Mouse (Mus musculus) cerebellum, postnatal 10 days (tissue): ENCODE measurements around the gene Gm20388.
A peak's percentile ranks its signal among the peaks of the same experiment; 100 is the strongest.

Experiments used
- DNase-seq, 2 experiments: peaks; one replicate each; pipeline ENCODE4 v3.0.0; 2021; ENCODE audit warnings: mixed read lengths in 2 of 2

Gm20388 gene

DNA sequence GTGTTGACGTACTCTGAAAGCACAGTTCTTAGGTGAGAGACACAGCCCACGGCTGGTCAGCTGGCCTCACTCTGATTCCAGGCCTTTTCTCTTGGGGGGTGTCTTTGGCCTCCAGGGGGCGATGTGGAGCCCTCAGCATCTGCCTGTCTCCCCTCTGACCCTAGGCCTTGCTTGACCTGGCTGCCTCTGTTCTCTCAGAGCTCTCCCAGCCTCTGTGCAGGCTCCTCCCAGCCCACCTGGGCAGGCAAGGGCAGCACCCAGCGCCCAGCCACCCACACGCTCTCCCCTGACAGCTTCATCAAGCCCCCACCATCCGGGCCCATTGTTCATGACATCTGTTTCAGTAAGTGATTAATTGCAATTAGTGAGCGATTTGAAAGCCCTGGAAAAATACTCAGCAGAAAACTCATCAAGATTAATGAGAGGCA lies 494.0 kb downstream of the Gm20388 start:
- peak; percentile 60 to 64 for DNase-seq

DNA sequence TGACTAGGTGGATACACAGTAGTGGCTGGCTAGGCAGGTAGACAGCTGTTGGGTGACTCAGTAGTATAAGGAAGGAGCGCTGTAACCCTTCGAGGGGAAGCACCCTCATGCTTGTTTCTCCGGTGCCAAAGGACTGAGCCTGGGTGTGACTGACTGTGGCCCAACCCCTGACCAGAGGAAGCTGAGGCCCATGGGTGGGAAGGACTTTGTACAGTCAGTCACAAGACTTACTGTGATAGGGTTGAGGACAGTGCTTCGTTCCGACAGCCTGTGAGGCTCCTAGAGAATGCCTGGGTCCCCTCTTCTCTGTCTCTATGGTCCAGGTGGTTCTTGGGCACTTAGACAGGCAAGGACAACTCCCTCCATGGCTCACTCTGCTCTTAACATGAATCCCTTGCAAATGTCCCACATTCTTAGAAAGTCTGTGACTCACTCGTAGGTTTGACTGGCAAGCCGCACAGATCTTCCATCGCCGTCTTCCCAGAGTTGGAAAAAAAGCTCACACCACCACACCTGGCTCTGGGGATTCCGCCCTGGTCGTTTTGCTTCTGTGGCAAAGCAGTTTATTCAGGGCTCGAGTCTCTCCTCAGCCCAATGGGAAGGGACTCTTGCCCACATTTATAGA lies 495.5 kb downstream of the Gm20388 start:
- no peak for DNase-seq

DNA sequence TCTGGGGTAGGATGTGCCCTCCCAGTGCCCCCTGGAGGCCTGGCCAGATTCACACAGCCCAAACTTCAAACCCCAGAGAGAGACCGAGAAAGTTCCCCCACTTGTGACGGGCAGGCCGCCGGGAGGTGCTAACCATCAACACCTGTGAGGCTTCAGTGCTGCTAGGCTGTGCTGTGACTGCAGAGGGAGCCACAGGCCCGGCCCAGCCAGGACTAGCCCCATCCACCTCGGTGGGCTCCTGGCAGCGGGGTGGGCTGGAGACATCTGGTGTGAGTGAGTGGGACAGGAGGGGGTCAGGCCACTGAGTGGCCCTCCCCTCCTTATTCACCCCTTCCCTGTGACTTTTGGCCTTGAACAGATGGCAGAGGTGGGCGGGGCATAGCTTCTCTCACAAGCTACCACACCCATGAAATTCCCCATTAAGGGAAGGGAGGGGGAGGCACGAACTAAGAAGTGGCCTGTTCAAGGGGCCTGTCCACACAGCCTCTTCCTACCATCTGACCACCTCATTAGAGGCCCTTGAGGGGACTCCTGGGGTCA lies 497.1 kb downstream of the Gm20388 start:
- DNase-seq = peak; percentile 86 to 91

DNA sequence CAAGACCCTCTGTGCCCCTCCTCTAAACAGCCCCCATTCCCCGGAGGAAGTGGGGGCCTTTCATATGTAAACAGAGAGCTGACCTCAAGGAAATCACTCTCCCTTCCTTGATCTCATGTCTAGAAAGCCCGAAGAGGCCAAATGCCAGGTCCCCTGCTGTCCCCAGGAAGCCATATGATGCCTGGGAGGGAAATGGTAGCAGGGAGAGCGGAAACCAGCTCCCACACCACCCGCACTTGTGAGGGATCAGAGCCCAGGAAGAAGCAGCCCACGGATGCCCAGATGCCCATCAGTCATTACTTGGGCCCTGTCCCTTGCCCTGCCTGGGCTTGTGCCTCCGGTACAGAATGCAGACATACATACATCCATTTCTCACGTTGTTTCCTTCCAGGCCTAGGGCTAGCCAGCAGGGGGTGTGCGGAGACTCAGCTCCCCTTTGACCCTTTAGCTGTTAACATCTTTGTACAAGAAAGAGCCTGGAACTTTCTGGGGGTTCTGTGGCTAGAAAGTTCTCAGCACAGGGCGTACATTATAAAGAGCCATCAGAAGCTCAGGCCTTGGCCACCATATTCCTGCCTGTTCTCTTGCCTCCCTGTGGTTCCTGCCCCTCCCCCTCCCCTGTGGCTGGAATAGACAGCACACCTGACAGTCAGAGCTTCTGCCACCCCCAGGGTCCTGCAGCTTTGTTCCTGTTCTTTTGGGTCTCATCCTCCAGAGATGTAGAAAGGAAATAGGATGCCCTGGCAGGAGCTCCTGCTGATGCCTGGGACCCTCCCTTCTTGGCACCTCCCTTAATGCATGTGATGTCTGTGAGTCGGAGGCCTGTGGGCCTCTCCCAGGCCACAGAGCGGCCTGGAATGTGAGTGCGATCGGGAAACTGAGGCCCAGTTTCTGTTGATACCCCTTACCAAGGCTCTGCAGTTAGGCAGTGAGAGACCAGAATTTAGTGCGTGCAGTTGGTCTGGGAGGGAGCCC lies 497.9 kb downstream of the Gm20388 start:
- peak; percentile 82 to 84 for DNase-seq

DNA sequence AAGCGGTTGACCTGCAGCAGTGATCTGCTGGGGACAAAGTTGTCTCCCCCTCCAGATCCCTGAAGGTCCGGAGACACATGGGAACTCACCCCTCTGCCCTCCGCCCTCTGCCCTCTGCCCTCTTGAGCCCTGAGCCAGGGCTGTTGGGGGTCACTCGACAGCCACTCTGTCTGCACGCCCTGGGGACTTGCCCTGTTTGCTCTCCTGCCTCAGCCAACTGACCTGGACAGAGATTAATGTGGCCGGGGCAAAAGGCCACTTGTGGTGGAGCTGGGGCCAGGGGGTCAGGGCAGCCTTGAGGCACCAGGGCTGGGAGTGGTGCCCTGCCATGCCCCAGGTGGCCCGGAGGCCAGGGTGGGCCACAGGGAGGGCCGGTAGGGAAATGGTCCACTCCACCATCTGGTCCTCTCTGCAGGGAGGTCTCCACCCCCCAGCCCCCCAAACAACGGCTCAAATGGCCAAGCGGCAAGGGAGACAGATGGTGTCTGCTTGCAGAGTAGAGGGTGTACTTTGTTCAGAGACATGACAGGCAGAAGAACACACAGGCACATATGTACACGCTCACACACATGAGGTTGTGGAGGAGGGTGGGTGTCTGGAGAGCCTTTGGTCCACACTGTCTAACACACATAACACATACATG lies 498.9 kb downstream of the Gm20388 start:
- peak; percentile 77 to 89 for DNase-seq

DNA sequence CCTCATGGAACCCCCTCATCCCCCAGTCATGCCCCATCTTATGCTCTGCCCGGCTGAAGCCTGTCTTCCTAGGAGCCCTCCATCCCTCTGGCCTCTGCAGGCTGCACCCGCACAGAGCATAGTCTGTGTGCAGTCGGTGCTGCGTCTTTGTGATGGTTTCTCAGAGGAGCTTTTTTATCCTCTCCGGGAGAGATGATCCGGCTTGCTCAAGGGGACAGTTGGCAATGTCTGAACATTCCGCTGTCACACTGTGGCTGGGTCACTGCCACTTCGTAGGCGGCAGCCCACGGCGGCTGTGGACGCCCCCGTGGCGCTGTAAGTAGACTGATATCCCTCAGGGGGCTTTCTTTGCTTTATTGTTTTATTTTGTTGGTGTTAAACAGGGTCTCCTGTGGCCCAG lies 500.4 kb downstream of the Gm20388 start:
- peak in 1 of 2 experiments; percentile 55 for DNase-seq

DNA sequence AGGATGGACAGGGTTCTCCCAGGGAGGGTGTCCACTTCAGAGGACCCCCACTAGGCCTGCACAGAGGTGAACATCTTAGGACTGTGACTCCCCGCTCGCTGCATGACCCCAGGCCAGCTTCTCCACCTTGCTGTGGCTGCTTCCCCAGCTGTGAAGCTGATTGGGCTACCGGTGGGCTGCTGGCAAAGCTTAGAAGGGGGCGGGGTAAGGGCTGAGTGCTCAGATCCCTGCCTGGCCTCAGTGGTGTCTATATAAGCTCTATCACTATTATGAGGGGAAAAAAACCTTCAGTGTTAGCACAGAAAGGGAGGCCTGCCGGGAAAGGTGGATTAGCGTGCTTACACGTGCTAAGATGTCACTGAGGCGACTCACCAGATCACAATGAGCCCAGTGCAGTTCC lies 501.2 kb downstream of the Gm20388 start:
- DNase-seq = peak; percentile 62 to 63

DNA sequence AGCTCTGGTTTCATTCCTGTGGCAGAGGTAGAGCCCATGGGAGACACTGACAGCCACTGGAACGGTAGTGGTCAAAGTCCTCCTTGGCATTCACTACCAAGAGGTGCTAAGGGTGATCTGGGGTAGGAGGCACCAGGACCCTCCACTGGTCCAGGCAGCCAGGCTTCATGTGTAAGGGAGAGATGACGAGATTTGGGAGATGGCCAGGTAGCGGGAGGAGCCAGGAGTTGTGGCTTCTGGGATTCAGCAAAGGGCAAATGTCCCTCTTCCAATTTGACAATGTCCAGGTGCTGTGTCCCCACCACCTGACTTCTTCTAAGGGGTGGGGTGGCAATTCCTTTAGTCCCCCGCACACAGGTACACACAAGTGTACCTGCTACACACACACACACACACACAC lies 501.7 kb downstream of the Gm20388 start:
- DNase-seq = peak in 1 of 2 experiments; percentile 67

DNA sequence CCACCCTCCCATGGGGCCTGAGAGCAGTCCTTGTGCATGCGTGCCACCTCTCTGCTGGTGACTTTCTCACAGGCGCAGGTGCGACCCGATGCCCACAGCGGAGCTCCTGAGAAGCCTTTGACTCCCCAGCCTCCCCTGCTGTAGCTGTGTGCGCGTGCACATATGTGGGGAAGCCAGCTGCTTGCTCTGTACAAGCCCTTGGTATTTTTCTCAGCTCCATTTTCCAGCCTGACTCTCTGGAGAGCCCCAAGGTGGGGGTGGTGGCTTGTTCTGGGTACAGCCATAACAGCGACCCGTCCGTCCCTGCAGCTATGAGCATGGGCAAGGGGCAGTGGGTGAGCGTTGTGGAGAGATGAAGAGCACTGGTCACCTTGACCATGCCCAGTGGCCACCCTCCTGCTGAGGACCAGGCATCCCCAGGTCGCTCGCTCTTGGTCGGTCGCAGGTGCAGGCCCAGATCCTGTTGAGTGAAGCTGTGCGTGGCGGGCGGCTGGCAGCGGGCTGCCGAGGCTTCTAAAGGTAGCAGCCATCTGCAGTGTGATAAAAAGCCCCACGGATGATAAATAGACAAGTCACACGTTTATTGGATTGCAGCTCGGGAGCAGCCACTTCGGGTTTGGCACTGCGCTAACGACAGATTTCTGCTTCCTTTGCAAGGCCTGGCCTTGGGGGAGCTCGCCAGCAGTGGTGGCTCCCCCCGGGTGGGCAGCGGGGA lies 502.4 kb downstream of the Gm20388 start:
- DNase-seq = peak in 1 of 2 experiments; percentile 84

DNA sequence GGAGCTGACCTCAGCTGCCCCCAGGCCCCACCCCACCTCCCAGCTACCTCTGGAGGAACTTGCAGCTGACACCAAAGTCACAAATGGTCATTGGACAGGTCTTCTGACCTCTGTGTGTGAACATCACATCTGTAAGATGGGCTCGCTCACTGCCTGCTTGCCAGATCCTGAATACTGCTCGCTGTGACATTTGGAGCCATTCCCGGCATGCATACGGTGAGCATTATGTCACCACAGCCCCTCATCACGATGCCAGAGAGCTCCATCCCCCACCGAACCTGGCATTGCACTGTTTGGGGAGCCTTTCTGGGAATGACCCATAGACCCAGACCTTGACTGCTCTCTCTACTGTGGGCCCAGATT lies 503.0 kb downstream of the Gm20388 start:
- DNase-seq = peak; percentile 84 to 91

DNA sequence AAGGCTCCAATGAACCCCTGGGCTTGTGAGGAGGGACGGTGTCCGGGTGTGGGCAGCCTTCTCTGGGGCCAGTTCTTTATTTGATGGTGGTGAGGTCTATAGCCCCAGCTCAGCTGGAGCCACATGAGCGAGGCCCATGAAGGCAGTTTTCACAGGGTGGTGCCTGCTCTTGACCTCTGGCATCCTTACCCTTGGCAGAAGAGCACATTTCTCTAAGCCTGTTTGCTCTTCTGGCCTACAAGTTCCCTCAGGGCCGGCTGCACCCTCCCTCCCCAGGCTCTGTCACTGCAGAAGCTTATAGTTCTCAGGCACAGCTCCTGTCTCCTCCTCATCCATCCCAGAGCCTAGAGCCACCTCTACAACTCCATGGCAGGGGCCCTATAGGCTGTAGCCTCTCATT lies 503.6 kb downstream of the Gm20388 start:
- DNase-seq = no peak

DNA sequence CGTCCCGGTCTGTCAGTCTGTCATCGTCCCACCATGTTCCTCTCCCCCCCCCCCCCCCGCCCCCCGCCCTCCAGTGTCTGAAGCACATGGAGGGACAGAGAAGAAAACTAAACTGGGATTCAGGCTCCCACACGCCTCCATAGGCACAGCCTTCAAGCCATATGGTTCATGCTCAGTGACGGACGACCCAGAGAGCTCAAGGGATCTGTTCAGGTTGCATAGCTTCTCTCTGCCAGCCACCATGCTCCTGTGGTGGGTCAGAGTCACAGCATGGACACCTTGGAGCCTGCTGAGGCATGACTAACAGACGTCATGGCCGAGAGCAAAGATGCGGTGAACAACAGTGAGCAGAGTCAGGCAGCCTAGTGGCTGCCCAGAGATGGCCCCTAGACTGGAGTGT lies 504.8 kb downstream of the Gm20388 start:
- no peak for DNase-seq

DNA sequence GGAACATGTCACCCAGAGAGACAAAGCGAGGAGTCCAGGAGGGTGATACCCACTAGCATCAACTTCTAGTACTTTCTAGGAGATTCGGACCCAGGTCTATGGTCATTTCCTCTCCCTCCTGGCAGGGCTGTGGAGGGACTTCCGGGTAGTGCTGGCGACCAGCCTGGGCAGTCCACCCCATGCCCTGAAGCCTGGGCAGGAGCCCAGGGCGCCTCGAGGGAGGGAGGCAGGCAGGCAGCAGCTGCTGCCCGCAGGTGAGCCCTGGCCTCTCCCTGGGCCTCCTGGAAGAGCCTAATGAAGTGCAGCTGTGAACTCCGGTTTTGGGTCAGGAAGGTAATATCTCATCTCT lies 505.5 kb downstream of the Gm20388 start:
- DNase-seq = no peak

DNA sequence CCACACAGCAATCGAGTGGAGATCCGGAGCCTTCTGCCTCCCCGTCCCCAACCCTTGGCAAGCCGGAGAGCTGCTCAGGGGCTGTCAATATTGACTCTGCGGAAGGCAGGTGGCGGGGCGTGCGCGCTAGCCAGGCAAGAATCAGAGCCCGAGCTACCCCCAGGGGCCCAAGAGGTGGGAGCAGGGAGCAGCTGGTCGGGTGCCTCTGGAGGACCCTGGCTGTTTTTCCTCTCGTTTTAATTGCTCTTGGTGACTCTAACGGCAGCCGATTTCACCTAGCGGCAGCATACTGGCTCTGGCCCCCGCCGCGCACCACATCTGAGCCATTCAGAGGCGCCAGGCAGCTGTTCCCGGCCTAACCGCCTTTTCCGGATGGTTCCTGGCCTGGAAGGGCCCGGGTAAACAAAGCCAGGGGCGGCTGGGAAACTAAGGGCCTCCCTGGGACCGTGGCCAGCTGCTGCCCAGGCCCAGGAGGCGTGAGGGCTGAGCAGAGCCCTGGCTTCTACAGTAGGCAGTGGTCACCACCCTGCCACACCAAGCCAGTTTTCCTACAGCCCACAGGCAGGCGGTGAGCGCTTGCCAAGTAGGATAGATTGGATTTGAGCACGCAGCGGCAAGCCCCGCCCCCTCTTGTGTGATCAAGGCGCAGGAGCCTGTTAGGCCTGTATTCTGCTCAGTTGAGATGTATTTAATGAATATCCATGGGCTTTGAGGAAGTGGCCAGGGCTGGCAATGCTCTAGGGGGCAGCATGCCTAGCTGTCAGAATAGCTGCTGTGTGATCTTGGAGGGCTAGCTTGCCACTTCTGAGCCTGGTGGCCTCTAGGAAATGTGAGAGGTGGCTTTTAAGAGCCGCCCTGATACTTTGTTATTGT lies 506.1 kb downstream of the Gm20388 start:
- DNase-seq = peak; percentile 86 to 88

DNA sequence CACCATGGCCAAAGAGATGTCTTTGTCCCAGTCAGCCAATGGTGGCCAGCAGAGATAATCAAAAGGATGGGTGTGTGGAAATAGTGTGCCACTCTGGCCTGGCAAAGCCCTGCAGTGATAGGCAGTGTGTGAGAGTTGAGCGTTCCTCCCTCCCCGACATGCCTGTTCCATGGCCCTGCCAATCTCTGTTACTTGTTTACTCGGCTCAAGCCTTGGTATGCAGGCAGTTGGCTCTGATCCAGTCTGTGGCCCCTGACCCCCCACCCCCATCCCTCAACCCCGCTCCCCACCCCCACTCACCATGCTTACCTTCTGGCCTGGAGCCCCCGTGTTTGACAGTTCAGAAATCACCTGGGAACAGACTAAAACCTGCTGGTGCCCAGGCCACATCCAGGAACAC lies 507.5 kb downstream of the Gm20388 start:
- DNase-seq = no peak

DNA sequence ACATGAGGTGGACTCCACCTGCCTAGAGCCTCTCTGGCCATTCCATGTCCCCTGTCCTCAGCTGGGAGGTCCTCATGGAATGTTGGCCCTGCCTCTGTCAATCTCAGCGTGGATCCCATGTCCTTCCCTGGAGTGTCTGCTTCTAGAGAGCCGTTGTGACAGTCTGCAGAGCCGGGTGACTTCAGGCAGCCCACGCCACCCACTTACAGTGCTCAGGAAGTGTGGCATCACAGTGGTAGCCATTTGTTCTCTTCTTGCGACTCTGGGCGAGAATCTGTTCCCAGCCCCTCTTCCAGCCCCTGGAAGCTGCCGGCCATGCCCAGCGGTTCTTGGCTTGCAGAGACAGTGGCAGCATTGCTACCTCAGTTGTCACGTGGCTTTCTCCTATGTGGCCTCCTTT lies 509.0 kb downstream of the Gm20388 start:
- DNase-seq = no peak

DNA sequence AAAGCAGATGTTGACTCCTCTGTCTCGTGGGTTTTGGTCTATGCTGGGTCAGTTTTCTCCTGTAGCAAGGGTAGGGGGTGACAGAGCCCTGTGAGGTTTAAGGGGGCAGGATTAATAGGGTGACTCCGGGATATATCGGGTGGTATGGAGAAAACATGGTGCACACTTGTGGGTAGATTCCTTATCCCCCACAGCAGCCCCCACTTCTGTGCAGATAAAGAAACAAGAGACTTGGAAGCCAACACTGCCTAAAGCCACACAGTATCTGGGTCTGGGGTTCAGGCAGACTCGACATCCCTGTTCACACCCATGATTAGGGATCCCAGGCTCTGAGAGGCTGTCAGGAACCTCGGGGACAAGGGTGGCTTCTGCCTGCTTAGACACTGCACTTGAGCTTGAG lies 509.6 kb downstream of the Gm20388 start:
- DNase-seq = no peak

DNA sequence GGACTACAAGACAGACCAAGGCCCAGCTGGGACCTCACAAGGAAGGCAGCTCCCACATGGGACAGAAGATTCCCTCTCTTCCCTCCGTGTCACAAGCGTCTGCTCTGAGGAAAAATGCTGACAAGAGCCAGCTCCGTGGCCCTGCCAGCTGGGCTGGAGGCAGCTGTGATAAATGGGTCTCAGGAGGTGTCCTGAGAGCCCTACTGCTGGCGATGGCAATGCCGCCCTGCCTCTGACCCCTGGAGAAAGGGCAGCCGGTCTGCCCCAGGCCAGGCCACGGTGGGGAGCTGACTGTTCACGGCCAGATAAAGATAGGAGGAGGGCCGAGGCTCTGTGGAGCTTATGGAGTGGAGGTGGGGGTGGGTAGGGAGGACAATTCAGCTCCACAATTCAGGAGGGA lies 511.0 kb downstream of the Gm20388 start:
- peak in 1 of 2 experiments; percentile 55 for DNase-seq

DNA sequence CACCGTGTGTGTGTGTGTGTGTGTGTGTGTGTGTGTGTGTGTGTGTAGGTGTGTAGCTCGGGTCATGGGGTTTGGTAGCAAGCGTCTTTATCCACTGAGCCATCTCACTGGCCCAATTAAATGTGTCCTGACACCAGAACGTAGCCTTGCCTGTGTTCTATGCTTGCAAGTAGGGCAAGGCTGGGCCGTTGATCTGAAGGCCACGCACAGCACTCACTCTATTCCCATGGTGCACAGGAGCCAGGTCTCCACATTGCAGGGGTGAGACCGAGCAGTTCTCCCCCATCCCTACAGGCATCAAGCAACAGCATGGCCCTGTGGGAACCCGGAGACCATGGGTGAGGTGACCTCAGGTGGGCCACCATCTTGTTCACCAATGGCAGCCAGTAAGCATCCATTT lies 511.6 kb downstream of the Gm20388 start:
- DNase-seq = no peak

DNA sequence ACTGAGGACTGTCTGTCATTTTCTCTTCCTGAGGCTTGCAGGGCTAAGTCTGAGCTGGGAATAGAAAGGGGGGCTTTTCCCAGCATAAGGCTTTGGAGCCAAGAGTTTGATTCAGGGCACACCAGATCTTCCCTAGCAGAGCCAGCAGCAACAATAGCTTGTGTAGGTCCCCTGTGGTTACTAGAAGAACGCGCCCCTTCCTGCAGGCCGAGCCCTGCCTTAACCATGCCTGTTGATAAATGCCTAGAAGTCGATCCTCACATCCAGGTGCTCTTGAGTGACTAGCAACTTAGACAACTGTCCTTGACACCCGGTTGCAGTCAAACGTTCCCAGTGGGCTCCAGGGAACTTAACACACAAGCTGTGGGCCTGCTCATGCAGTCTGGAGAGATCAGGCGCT lies 512.9 kb downstream of the Gm20388 start:
- no peak for DNase-seq

DNA sequence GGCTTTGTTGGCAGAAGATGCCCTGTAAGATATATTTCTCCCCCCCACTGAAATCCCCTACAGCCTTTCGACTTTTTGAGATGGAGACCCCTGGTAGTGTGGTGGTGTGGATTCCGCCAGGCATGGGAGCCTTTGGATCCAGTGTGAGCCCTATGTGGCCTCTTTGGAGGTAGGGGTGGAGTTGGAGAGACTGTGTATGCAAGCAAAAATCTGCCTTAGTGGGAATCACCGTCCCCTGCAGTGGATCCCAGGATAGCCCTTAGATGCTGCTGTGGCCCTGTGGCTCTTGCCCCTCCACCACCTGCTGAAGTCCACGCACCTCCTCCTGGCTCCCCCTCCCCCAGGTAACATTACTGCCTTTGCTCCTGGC lies 514.2 kb downstream of the Gm20388 start:
- DNase-seq = no peak
